Mouse (Mus musculus): Measurements from ENCODE around the gene B230118H07Rik.

B230118H07Rik gene

DNA sequence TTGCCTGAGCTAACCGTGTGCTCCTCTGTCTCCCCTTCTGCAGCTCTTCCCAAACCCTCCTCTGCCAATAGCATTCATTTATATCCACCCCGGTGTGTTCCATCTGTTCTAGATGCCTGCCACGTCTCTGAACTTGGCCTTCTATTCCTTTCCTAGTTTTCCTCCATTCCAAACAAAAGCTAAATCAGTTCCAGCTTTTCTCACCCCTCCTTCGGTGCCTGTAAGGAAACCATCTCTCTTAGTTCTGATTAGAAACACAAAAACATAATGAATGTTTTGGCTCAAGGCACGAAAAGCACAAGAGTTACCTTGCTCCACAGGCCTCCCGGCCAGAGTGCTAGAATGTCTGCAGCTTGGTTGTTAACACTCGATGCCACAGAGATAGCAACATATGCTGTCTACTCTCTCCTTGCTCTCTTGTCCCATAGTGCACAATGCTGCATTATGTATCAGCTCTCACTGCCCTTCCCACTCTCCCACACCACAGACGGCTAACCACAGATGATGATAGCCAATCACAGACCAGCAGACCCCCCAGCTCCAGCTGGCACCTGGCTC, at the start of gene B230118H07Rik, which contains the start of gene Rag1:
TSS of gene B230118H07Rik (minus strand) at position 419 of the 558 bp plus-strand sequence.
TSS of gene Rag1 (minus strand) at position 388 of the 558 bp plus-strand sequence.
- no peak for DNase-seq (ENCODE audit: low read depth)

DNA sequence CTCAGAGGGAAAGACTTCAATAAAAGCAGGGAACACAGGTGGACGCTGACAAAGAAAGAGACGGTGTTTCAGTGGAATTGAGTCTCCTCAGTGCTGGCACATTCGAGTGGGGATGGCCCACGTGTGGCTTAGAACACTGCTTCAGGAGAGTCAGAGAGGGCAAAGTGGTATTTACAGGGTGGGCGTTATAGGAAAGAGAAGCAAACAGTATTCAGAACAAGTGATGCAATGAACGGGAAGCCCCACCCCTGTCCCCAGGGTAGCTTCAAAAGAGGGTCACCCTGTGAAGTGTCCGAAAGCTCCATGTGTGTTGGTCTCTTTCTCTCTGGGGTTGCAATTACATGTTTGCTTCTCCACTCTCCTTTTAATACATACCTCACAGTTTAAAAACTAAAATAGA, 46.3 kb upstream of the B230118H07Rik start:
- no peak for DNase-seq (ENCODE audit: low read depth)

DNA sequence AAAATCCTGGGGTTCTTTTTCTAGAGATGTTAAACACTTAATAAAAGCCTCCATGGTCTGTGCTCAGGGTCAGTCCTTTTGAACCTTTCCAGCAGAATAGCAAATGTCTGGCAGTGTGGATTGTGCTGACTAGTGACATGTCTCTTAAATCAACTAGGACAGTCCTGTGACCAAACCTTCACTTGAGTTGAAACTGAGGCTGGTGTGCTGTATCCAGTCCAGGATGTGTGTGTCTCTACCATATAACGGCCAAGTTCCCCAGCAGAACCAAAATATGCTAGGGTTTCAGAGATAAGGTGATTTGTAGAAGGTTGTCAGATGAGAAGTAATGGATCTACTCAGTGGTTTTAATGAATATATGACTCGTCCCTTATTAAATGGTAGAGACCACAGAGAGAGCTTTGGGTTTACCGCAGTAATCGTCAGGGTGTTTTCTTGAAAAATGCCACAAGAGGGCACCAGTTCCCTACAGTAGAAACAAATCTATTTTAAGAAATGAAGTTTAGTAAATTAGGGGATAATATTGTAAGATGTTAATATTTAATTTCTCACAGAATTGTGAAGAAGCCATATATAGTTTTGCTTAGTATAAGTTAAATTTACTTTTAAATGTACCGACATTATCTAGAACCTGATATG, 44.4 kb upstream of the B230118H07Rik start:
- DNase-seq (ENCODE audit: low read depth), result no peak

- DNase-seq (ENCODE audit: low read depth), result no peak
Measured at GRCm38 (mm10) chr2:101693043-101693442, 43.7 kb upstream of the B230118H07Rik start.

- no peak for DNase-seq (ENCODE audit: low read depth)
Measured at GRCm38 (mm10) chr2:101690252-101690827, 41.0 kb upstream of the B230118H07Rik start.

GRCm38 (mm10) chr2:101688011-101688410, 38.7 kb upstream of the B230118H07Rik start:
- DNase-seq (ENCODE audit: low read depth), result no peak

- DNase-seq (ENCODE audit: low read depth), result no peak
Measured at GRCm38 (mm10) chr2:101684421-101684820, 35.1 kb upstream of the B230118H07Rik start.

- no peak for DNase-seq (ENCODE audit: low read depth)
Measured at GRCm38 (mm10) chr2:101679164-101679784, 29.9 kb upstream of the B230118H07Rik start.

GRCm38 (mm10) chr2:101678236-101679021, 29.1 kb upstream of the B230118H07Rik start, which contains the start of gene Traf6:
Traf6 (plus strand) TSS chr2:101678429.
- DNase-seq (ENCODE audit: low read depth), result peak; percentile 54

DNA sequence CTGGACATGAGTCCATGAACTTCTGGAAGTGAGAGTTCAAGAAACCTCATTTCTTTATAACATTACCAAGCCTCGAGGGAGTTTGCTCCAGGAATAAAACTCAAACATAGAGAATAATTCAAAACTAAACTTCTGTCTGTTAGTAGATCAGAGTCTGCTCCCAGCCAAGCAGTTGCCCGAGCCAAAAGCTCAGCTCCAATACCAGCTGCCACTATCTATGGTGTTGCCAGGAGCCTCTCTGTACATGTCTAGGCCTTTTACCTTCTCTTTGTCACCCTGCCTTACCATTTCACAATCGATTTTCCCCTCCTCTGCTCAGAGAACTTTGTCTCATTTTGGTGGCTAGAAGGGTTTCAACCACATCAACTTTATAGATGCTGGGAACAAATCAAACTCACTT, 24.2 kb upstream of the B230118H07Rik start:
- DNase-seq (ENCODE audit: low read depth), result no peak

- no peak for DNase-seq (ENCODE audit: low read depth)
Measured at GRCm38 (mm10) chr2:101668751-101669150, 19.4 kb upstream of the B230118H07Rik start.

DNA sequence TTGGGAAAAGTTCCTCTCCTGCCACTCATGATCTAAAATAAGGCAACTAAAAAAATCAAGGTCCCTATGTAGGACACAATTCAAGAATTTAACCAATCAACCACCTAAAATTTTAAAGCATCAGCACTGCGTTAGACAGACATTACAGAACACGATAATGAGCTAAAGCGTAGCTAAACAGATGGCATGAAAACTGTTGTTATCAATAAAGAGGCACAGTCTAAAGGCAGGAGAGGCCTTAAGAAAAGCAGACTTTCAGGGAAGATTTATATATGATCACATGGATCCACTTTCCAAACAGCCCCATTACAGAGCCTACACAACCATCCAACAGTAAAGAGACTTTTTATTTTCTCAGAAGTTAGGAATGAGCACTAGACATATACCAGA, 16.4 kb upstream of the B230118H07Rik start:
- no peak for DNase-seq (ENCODE audit: low read depth)

DNA sequence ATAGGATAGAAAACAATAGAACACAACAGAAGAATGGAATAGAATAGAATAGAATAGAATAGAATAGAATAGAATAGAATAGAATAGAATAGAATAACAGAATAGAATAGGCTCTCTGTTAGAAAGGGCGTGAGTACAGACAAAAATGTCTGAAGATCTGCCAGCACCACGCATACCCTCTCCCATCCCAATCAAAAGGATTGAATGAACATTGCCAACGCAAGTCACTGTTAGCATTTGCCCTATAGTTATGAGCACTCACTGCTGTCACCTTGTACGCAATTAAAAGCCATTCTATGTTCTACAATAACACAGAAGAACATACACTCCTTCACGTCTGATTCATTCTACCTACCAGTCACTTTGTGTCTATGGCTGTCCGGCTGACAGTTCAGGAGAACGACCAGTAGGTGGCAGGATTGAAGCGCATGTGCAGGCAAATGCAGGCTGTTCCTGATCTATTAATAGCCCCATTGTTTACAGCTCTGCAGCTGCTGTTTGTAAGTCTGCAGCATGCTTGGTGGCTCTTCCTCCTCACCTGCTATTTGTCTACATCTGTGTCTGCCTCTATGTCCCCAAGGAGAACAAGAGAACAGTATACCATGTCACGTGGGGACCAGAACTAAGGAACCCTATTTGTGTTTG, 15.8 kb upstream of the B230118H07Rik start:
- peak; percentile 28 for DNase-seq (ENCODE audit: low read depth)

- DNase-seq (ENCODE audit: low read depth), result no peak
Measured at GRCm38 (mm10) chr2:101660536-101660935, 11.2 kb upstream of the B230118H07Rik start.

GRCm38 (mm10) chr2:101652921-101653597, 3.7 kb upstream of the B230118H07Rik start:
- no peak for DNase-seq (ENCODE audit: low read depth)

DNA sequence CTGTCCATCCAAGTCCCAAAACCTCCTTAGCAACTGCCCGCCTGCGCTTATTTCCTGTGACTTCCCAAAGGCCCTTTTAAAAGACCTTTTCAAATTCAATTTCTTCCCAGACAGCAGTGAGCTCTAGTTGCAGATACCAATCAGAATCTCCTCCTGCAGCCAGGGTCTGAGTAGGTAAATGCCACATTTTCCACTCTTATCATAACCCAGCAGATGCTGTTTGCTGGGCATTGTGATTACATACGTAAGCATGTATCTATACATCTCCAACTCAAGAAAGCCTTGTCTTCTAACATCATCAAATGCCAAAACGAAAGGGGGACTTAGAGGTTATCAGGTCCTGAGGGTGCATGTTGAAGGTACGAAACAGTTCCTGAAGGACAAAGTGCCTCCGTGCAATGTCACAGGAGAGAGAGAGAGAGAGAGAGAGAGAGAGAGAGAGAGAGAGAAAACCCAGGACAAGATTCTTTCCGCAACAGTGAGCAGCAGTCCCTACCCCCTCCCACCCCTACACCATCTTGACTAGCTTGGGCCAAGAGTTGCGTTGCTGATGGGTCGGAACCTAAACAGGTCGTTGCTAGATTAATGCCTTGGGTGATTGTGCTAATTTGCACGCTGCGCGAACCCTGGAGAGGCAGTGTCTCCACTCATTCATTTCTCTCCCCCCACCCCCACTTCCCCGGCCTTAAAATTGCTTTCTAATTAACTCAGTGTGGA, 3.0 kb upstream of the B230118H07Rik start:
- DNase-seq (ENCODE audit: low read depth), result no peak

GRCm38 (mm10) chr2:101650446-101650845, 1.1 kb upstream of the B230118H07Rik start:
- DNase-seq (ENCODE audit: low read depth), result no peak

- no peak for DNase-seq (ENCODE audit: low read depth)
Measured at GRCm38 (mm10) chr2:101648361-101648760, 971 bp downstream of the B230118H07Rik start.

- DNase-seq (ENCODE audit: low read depth), result no peak
Measured at GRCm38 (mm10) chr2:101645841-101646240, 3.5 kb downstream of the B230118H07Rik start.

DNA sequence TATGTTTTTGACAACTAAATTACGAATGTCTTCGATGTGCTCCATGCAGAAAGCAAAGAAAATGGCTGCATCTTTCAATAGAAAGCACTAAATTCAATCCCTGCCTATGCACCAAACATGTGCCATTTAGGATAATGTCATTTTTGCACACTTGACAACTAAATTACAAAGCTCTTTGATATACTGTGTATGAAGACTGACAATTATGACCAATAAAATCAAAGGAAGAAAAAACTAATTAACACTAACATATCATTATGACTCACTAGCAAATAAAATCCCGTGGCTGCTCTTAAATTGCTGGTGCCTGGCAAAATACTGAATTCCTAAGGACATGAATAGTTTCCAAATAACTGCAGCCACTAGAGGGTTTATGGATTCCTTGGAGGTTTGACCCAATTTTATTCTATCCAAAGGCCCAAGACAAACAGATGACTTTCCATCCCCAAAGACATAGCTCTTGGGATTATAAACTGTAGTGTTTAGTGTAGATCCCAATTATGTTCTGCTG, 9.4 kb downstream of the B230118H07Rik start:
- no peak for DNase-seq (ENCODE audit: low read depth)

All from fibroblast of lung, adult 2 months (primary cell).